36 mouse cellular contexts compared by ENCODE assay signal in genomic region chr17:45464255-45464654, GRCm38 (mm10). TPM values are rescaled to one million over a fixed set of nuclear protein-coding genes. Genes with fewer than 3 reads are reported as not detected.
"Had no signal": no experiment of that assay in that cellular context is flagged by ENCODE, and none has a peak within 500 bp of the region (broad histone marks: within the 10 kb centered on the region; RNA-seq: fewer than 3 reads in every experiment).

No protein-coding gene starts in this region.

- DNase-seq: heart, postnatal 10 days; heart, postnatal 14 days; heart, postnatal 36 days; heart, postnatal 4 days; kidney, adult 11 months; kidney, adult 18-20 months; kidney, adult 2 months; kidney, adult 8-10 months; kidney, adult 9 months; kidney, postnatal 10 days; kidney, postnatal 14 days; kidney, postnatal 25 days; kidney, postnatal 36 days; kidney, postnatal 4 days; layer of hippocampus, adult 9-11 months; layer of hippocampus, postnatal 36 days had no signal

- H3K9me3 ChIP-seq: hindbrain, embryonic 12.5 days; hindbrain, embryonic 13.5 days; hindbrain, embryonic 15.5 days; intestine, embryonic 15.5 days had no signal

- H3K4me3 ChIP-seq: heart, embryonic 12.5 days; heart, embryonic 13.5 days; heart, embryonic 15.5 days; hindbrain, embryonic 10.5 days; hindbrain, embryonic 12.5 days; hindbrain, embryonic 13.5 days; hindbrain, embryonic 15.5 days; intestine, embryonic 15.5 days; kidney, embryonic 15.5 days; layer of hippocampus, adult 2 months; left cerebral cortex, adult 2 months had no signal

- H3K4me1 ChIP-seq: heart, embryonic 12.5 days; heart, embryonic 13.5 days; heart, embryonic 15.5 days; hindbrain, embryonic 12.5 days; hindbrain, embryonic 13.5 days; hindbrain, embryonic 15.5 days; intestine, embryonic 15.5 days; kidney, embryonic 15.5 days had no signal

- H3K9ac ChIP-seq: heart, embryonic 12.5 days; heart, embryonic 13.5 days; heart, embryonic 15.5 days; hindbrain, embryonic 12.5 days; hindbrain, embryonic 13.5 days; hindbrain, embryonic 15.5 days; intestine, embryonic 15.5 days; kidney, embryonic 15.5 days had no signal

- H3K27ac ChIP-seq: heart, embryonic 13.5 days; heart, embryonic 15.5 days; hindbrain, embryonic 10.5 days; hindbrain, embryonic 12.5 days; hindbrain, embryonic 13.5 days; hindbrain, embryonic 15.5 days; hindbrain, postnatal 0 days; intestine, embryonic 15.5 days; kidney, embryonic 15.5 days; kidney, postnatal 0 days; layer of hippocampus, adult 2 months; left cerebral cortex, adult 2 months had no signal

- H3K27me3 ChIP-seq: heart, embryonic 12.5 days; heart, embryonic 13.5 days; heart, embryonic 15.5 days; hindbrain, embryonic 12.5 days; hindbrain, embryonic 13.5 days; hindbrain, embryonic 15.5 days; intestine, embryonic 15.5 days; kidney, embryonic 15.5 days had no signal

- H3K36me3 ChIP-seq: heart, embryonic 12.5 days; heart, embryonic 13.5 days; heart, embryonic 15.5 days; hindbrain, embryonic 10.5 days; hindbrain, embryonic 12.5 days; hindbrain, embryonic 13.5 days; hindbrain, embryonic 15.5 days; intestine, embryonic 15.5 days; kidney, embryonic 15.5 days had no signal

- ATAC-seq: hindbrain, embryonic 16.5 days; hindbrain, postnatal 0 days; inflammation-experienced regulatory T-cells, adult 6 months; intestine, embryonic 15.5 days; intestine, embryonic 16.5 days; intestine, postnatal 0 days had no signal

- H3K4me2 ChIP-seq: heart, embryonic 11.5 days; heart, embryonic 12.5 days; heart, embryonic 13.5 days; heart, embryonic 15.5 days; hindbrain, embryonic 12.5 days; hindbrain, embryonic 13.5 days; hindbrain, embryonic 15.5 days; intestine, embryonic 15.5 days; kidney, embryonic 15.5 days had no signal

RNA-seq across cellular contexts. Expression of gene Spats1, which starts 11.0 kb away (rescaled TPM):
- polyA plus RNA-seq: large intestine, adult 2 months had no signal

RNA-seq across cellular contexts. Expression of gene Tcte1, which starts 59.0 kb away (rescaled TPM):
- polyA plus RNA-seq: heart, postnatal 0 days; inflammation-experienced regulatory T-cells, adult 6 months; intestine, postnatal 0 days had no signal
